Mouse (Mus musculus): Measurements from ENCODE around the gene Ptpn7.

DNA sequence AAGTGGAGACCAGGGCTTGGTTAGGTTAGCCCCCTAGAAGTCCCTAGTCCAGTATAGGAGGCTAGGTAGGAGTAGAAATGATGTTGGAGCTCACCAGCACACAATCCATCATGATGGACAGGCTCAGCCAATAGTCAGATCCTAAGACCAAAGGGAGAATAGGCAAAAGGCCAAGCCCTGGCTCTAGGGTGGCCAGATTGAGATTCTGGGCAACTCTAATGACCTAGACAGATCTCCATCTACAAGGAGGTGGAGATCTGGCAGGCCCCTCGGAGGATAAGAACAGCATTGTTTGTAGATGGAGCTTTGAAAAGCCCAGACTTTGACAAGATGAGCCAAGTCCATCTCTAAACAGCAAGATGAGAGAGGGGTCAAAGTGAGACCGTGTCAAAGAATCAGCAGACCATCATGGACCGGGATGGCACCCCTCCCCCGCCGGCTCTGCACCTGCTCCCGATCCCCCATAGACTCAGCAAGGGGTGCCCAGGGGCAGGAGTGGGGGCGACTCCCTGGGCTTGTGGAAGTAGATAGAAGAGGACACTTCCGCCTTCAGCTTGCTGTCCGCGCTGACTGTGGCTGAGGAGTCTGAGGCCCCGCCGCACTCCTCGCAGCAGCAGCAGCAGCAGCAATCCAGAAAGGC is 28.0 kb downstream of the Ptpn7 start:
- TF ChIP-seq CTCF (IDR thresholded peaks at IDR 0.05; ENCODE audit: low read depth) (no peak), EP300 (IDR thresholded peaks at IDR 0.05; ENCODE audit: low read depth) (no peak)
